Mouse (Mus musculus) T-helper 2 cell (primary cell): ENCODE data around the gene Rbm20.
"Not testable (repeated sequence)": the region's sequence is repeated elsewhere in the genome, so short reads cannot be mapped to it uniquely, and the experiment has no call there.

Source experiments
- in situ Hi-C: fragments of 300-600 bp; cut with MboI, MseI; formaldehyde crosslinking; loops from one replicate; pipeline ENCODE4 v1.15.1; 2025; ENCODE audit warnings: high pct_unique_total_duplicates

Rbm20 gene

DNA sequence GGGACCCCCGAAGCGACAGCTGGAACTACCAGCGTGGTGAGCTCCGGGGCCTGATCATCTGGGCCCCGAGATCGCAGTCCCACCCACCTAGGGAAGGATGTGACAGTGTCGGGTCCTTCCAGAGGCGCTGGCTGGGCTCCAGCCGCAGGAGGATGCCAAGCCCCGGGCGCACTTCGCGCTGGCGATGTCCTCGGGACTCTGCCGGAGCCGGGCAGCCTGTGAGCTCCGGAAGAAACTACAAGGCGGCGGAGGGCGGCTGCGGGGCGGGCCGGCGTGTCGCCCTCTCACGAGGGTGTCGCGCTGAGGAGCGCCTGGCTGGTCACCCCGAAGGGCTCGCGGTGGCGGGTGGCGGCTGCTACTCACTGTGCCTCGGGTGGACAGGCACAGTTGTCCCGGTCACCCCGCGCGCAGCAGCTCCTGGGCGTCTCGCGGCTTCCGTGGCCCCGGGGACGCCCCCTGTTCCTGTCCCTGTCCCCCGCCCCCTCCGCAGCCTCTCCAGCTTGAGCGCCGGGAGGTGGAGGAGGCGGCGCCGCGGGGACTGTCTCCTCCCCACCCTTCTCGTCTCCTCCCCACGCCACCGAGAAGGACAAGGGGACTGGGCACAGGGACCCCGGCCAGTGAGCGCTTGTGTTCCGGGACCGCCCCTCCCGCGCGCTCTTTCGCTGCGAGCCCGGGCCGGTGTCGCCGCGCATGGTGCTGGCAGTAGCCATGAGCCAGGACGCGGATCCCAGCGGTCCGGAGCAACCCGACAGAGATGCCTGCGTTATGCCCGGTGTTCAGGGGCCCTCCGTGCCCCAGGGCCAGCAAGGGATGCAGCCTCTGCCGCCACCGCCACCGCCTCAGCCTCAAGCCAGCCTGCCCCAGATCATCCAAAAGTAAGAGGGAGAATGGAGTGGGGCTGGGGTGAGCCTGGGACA lies at the start of gene Rbm20:
Gene Rbm20 (plus strand): TSS at position 589 of the 917 bp plus-strand sequence.
- in situ Hi-C loops: no loop called here

DNA sequence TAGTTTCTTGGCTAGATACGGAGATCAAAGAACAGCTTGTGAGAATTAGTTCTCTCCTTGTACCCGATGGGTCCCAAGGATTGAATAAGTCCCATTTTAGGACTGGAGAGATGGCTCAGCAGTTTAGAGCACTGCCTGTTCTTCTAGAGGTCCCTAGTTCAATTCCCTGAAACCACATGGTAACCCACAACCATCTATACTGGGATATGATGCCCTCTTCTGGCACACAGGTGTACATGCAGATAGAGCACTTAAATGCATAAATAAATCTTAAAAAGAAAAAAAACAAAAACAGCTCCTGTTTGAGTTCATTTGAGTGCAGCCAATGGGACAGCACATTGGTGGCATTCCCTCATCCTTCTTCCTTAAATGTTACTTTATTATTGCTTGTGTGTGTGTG lies 39.1 kb upstream of the Rbm20 start:
- in situ Hi-C loops: no loop called here

DNA sequence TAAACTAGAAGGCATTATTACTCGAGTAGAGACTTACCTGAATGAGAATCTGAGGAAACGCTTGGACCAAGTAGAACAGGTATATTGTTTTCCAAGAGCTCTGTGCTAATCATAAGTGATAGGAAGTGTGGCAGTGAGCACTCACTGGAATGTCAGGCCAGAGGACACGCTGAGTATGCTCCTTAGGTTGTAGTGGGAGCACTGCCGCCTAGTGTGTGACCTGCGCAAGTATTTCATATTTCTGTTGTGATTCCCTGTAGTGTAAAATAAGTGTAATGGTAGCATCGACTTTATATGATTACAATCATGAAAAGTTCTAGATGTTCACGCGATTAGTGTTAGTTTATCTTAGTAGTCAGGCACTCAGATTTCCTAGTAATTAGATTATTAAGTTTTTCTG lies 38.4 kb upstream of the Rbm20 start:
- in situ Hi-C loops: no loop called here

DNA sequence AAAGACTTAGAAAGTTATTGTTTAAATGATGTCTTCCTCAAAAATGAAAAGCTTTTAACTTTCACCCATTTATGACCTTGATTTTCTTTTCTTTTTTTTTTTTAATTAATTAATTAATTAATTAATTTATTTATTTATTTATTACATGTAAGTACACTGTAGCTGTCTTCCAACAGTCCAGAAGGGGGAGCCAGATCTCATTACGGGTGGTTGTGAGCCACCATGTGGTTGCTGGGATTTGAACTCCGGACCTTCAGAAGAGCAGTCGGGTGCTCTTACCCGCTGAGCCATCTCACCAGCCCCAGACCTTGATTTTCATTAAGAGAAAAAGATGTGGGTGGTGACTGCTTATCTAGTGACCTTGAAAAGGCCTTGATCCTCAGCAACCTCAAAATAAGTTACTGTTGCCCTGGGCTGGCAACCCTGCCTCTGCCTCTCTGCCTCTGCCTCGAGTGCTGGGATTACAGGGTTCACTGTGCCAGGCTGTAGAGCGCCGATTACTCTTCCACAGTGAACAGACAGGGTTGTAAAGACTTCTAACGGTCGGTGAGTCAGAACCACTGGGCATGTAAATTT lies 33.0 kb upstream of the Rbm20 start:
- in situ Hi-C loops: loop anchor here (5.0 kb wide), 1 partner anchor 37 kb away; no protein-coding TSS in a partner anchor

DNA sequence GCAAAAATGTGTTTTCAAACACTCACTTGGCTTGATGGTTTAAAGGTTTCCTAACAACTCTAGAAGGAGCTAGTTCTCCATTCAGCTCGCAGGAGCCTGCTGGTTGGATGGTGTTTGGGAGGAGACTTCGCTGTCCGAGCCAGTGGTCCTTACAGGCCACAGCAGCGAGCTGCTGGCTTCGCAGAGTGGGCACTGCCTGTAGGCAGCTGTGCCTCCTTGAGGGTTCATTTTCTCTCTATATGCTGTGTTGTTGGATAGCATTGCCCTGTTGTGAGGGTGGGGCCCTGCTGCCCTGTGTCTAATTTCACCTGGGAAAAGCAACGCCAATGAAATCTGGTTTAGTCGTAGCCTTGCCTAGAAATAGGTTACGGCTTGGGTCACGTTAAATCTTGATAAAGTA lies 29.8 kb upstream of the Rbm20 start:
- in situ Hi-C loops: no loop called here

DNA sequence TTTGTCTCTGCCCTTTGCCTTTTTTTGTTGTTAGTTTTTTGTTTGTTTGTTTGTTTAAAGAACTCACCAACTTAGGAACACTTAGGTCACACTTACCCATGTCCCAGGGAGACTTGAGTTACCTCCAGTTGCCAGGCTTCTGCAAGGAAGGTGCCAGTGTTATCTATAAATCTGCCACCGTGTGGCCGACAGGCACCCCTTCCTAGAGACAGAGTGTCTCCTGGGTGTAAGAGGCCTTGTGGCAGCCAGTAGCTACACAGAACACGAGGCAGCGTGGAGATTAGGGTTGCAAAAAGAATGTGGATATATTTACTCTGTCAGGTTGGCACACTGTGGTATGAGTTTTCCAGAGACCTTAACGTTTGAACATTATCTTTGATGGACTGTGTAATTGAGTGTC lies 29.1 kb upstream of the Rbm20 start:
- in situ Hi-C loops: no loop called here

DNA sequence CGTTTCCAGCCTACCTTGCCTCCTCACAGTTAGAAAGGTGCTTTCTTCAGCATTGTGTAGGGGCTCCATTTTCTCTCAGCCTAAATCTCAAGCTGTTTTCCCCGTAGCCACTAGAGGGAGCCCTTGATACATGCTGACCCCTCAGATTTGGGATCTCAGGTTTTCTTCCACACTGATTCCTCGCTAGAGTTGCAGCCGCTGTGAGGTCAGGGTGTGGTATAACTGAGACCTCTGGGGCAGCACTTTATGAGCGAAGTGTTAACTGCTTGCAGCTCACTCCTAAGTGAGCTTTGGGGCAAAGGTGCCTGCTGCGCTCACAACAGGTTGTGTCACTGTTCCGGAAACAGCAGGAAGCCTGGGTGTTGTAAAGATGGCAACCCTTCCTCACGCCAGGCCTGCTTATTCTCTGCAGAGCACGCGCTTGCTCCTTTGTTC lies 28.3 kb upstream of the Rbm20 start:
- in situ Hi-C loops: no loop called here

DNA sequence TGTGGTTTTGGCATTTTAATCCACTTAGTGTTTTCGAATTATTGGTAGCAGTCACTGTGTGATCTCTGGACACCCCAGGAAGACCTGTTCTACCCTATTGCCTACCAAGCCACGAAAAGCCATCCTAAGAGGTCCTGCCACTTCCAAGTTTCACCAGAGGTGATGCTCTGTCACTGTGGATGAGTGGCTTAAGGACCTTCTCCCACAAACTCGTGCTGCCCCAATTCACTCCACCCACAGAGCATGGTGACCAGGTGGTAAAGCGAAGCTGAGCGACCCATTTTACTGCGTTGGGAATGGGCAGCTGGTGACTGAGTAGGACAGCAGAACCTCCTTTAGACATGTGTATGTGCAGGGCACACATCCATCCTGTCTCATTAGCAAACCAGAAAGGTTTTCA lies 27.7 kb upstream of the Rbm20 start:
- in situ Hi-C loops: no loop called here

DNA sequence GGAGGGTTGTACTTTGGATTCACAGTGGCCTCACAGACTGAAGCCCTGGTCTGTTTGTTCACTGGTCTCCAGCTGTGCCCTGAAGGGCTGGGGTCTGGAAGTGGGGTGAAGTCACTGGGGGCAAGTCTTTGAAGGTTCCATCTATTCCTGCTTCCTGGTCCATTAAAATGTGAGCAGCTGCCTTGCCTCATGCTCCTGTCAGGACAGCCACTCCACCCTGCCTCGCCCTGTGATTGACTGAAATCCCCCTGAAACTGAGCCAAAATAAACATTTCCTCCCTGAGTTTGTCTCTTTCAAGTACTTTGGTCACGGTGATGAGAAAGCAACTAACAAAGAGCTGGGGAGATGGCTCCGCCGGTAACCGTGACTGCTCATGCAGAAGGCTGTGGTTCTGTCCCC lies 27.3 kb upstream of the Rbm20 start:
- in situ Hi-C loops: no loop called here

DNA sequence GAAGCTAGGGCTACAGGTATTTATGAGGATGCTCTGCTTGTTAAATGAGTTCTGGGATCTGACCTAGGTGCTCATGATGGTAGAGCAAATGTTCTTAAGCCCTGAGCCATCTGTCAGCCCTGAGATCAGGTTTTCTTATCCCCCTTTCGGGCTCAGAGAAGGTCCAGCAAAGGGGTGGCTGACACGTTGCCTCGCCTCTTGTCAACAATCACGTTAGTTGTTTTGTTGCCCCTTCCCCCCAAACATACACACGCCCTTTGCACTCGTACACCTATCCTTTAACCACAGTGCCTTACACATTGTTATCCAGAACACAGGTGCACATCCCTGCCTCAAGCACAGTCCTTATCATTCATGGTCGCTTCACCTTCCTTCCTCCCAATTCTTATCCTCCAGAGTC lies 26.2 kb upstream of the Rbm20 start:
- in situ Hi-C loops: no loop called here

DNA sequence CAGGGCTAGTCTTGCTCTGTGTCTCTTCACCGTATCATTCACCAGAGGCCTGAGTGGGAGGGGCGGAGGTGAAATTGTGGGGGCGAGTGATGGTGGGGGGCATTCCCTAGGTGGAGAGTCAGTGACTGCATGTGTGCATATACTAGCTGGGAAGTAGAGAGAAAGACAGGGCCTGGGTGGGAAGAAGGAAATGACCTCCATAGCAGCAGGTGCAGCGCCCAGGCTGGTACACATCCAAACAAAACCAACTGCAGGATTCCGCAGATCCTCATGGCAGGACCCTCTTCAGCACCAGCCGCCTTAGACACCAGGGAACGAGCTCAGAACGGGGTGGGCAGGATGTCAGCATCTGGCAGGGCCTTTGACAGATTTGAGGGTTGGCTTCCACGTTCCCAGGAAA lies 24.8 kb upstream of the Rbm20 start:
- in situ Hi-C loops: no loop called here

DNA sequence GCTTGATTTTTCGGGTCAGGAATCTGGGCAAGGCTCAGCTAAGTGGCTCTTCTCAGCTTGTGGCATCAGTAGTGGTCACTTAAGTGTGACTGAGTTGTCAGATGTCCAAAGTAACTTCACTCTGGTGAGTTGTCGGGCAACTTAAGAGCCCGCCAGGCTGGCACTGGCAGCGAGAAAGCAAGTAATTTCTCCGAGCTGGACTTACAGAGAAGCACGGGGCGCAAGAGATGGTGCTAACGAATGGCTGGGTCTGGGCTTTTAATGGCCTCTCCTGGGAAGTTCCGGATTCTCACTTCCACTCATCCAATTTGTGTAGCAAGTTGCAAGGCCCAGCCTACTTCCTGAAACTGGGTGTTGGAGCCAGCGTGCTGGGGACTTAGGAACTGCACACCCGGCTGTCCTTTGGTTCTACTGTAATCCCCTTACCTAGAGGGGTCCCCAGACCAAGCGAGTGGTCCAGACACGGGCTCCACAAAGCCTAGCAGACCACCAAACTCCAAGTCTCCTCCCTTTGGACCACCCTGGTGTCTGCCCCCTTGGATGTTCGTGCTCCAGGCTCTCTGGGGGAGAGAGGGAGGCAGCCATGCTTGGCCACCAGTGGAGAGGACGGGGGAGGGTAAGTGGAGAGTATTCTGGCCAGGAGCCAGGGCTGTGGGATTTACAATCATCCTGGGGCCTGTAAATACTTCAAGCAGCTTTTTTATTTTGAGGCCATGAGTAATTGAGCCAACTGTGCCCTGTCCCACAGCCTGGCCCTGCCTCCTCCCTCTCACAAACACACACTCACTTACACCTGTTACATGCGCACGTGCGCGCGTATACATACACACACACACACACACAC lies 23.3 kb upstream of the Rbm20 start:
- in situ Hi-C loops: no loop called here

DNA sequence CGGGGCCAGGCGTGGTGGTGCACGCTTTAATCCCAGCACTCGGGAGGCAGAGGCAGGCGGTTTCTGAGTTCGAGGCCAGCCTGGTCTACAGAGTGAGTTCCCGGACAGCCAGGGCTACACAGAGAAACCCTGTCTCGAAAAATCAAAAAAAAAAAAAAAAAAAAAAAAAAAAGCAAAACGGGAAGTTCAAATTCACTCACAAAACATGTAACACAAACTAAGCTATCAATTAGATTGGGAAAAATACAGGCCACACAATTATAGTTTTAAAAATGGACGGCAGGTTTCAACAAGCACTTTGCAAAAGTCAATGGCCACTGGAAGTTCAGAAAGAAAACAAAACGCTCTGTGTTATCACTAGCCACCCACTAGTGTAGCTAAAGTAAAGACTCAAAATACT lies 20.7 kb upstream of the Rbm20 start:
- in situ Hi-C loops: not testable (repeated sequence)

DNA sequence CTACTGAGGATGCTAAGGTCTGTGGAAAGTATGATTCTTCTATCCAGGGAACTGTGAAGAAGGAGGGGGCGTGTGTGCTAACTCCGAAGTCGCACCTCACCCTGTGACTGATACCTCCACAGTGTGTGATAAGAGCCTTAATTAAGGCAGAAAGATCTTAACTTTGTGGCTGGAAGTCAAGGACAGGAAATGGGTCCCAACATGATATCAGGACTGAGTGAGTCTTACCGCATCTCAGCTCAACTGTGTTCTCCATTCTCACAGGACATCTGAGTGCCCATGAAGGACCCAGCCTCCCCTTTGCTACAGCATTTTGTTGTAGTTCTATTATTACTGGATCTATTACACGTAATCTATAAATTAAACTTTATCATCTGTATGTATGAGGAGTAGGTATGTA lies 19.7 kb upstream of the Rbm20 start:
- in situ Hi-C loops: no loop called here

DNA sequence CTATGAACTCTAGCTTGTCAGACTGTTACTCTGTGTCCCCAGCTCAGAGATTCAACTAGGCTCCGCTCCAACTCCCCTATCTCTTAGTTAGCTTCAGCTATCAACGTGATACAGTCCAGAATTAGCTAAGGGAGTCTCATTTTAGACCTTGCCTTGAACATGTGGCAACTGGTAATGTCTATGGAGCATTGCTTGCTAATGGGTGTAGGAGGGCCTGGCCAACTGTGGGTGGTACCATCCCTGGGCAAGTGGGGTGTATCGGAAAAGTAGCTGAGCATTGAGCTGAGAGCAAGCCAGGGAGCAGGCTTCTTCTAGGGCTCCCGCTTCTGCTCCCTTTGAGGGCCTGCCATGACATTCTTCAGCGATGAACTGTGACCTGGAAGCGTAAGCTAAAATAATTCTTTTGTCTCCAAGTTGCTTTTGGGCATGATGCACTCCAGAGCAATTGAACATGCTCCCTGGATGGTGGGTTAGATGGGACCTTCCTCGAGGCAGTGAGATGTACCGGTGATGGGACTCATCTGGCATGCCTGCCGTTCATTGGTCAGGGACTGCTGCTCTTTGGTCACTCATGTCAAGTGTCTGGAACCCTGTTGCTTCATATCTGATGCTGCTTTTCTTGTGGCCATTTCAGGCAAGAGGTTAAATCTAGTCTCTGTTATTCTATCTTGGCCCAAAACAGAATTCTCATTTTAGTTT lies 16.2 kb upstream of the Rbm20 start:
- in situ Hi-C loops: no loop called here

DNA sequence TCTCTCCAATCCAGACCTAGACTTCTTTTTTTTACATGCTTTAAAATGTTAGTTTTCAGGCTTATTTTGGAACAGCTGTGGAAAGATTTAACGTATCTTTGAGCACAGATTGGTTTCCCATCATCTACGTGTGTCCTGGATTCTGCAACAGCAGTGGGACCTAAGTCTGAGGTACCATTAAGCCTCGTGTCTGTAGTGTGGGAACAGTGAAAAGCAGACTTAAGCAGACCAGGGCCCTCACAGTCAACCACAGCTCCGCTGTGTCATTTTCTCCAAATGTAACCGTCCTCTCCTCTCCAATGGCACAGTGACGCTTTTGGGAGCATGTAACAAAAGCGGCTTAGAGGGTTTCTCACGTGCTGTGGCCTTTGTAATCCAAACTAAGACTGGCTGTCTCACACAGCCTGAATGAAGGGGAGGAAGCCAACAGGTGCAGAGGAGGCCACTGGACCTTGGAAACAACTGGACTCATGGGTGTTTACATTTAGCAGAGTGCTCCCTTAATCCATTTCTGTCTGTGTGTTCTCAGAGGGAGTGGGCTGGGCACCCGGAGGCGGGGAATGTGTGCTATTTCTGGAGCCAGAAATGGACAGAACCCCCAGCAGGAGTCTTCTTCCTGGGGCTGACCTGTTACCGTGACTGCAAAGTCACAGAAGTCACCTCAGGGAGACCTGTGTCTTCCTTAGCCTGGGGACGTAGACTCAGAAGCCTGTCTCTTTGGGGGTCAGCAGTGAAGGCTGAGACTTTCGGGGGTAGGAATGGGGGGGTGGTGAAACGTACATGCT lies 15.0 kb upstream of the Rbm20 start:
- in situ Hi-C loops: no loop called here

DNA sequence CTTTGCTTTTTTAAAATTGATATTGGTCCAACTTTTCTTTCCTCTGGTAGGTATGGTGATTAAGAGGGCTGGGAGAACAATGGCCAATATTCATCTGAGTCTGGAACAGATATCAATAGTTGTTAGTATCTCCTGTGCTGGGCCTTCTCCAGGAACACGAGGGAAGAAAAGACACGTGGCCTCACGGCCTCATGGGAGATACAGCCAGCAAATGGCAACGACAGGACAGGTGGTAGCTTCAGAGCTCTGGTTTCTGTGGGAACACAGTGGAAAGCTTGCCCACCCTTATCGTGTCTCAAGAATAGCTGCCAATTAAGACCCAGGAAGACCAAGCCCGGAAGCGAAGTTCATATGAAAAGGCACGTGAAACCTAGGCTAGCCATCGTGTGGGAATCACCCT lies 12.3 kb upstream of the Rbm20 start:
- in situ Hi-C loops: no loop called here

DNA sequence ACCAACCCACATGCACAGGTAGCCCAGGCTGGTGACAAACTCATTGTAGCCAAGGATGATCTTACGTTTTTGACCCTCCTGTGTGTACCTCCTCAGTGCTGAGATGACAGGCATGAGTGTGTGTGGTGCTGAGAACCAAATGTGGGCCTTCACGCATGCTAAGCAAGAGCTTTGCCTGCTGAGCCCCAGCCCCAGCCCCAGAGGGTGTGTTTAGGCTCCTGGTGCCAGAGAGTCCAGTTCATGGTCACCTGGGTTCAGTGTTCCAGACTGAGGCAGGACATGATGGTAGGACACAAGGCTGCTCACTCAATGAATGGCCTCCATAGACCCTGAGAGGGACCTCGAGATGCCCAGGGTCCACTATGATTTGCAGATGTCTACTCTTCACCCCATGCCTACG lies 11.7 kb upstream of the Rbm20 start:
- in situ Hi-C loops: no loop called here

DNA sequence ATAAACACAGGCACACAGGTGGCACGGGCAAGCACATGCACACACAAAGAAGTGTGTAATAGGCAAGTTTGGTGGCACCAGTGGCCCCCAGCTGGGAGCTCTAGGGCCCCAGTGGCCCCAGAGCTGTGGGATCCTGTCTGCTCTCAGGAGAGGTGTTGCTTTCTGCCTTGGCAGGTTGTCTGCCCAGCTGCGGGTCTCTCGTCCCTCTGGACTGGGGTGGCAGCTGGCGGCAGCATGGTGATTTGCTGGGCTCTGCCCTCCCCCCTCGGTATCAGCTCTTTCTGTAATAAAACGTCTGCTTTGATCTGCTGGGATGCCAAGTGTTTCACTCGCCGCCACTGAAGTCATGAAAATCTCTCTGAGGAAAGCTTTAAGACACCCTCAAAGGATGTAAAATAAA lies 10.4 kb upstream of the Rbm20 start:
- in situ Hi-C loops: no loop called here

DNA sequence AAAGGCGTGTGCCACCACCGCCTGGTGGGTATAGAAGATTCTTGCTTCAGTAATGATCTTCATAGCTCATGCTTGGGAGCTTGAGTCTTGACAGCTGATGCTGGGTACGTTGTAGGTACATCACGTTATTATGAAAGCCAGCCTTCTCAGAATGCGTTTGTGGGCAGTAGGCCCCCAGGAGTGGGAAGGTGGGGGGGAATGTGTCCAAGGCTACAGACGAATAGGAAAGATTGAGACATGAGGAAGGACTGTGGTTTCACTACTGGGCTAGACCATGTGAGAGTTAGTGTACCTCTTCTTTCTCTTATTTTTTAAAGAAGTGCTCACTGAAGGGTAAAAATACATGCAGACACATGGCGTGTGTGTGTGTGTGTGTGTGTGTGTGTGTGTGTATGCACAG lies 8.3 kb upstream of the Rbm20 start:
- in situ Hi-C loops: no loop called here

DNA sequence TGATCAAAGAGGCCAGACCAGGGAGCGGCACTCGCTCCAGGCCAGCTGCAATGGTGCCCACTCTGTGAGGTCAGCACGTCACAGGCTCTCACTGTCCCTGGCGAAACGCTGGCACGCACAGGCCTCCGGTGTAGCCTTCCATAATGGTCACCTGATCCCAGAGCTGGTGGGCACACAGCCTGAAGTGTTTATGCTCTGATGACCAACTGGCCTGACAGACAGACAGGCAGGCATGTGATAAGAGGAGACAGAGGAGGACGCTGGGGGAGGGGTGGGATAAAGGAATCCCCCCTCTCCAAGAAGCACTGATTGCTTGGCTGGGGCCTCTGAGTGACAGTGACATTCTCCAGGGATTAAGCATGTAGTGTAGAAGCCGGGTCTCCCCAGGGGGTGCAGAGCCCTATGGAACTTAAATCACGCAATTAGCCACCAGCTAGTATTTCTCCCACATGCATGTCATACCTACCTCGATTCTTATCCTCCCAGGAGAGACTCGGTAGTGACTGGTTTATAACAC lies 6.4 kb upstream of the Rbm20 start:
- in situ Hi-C loops: loop anchor here (5.0 kb wide), 1 partner anchor 57 kb away; no protein-coding TSS in a partner anchor
